Mouse (Mus musculus) cerebellum, postnatal 14 days (tissue): ENCODE data around the gene Plxnb3.
"Not testable (repeated sequence)": the region's sequence is repeated elsewhere in the genome, so short reads cannot be mapped to it uniquely, and the experiment has no call there.

Experiments
- DNase-seq, 2 experiments: peaks; one replicate each; pipeline ENCODE4 v3.0.0; 2021; ENCODE audit warnings: mixed read lengths in 2 of 2

Plxnb3 gene

GRCm38 (mm10) chrX:73756334-73757140 lies at the start of gene Plxnb3:
TSS of gene Plxnb3 (plus strand) at chrX:73757090.
- no peak for DNase-seq

- DNase-seq = peak; percentile 43 to 65
These were observed 41.3 kb upstream of the Plxnb3 start for GRCm38 (mm10) chrX:73715476-73716108.

GRCm38 (mm10) chrX:73716109-73716661 lies 40.7 kb upstream of the Plxnb3 start, which contains the start of the genes Bcap31 and Abcd1:
TSS of gene Bcap31 (minus strand) at chrX:73716175.
TSS of gene Abcd1 (plus strand) at chrX:73716597.
- peak; percentile 91 for DNase-seq

- DNase-seq = peak; percentile 36 to 43
These were observed 40.0 kb upstream of the Plxnb3 start for GRCm38 (mm10) chrX:73716709-73717545.

- DNase-seq = peak; percentile 32 to 33
These were observed 39.2 kb upstream of the Plxnb3 start for GRCm38 (mm10) chrX:73717667-73718066.

GRCm38 (mm10) chrX:73718271-73718670 lies 38.6 kb upstream of the Plxnb3 start:
- DNase-seq = peak; percentile 5 to 9

- DNase-seq = peak; percentile 52 to 53
These were observed 38.1 kb upstream of the Plxnb3 start for GRCm38 (mm10) chrX:73718686-73719362.

- no peak for DNase-seq
These were observed 26.0 kb upstream of the Plxnb3 start for GRCm38 (mm10) chrX:73730908-73731307.

GRCm38 (mm10) chrX:73738155-73738554 lies 18.7 kb upstream of the Plxnb3 start:
- DNase-seq = peak in 1 of 2 experiments; percentile 33

GRCm38 (mm10) chrX:73739151-73739550 lies 17.7 kb upstream of the Plxnb3 start:
- DNase-seq = no peak

- DNase-seq = not testable (repeated sequence)
These were observed 17.0 kb upstream of the Plxnb3 start for GRCm38 (mm10) chrX:73739841-73740240.

GRCm38 (mm10) chrX:73744774-73745481 lies 12.0 kb upstream of the Plxnb3 start:
- DNase-seq = no peak

- no peak for DNase-seq
These were observed 7.9 kb upstream of the Plxnb3 start for GRCm38 (mm10) chrX:73748977-73749376.

GRCm38 (mm10) chrX:73758611-73759290 lies 1.9 kb downstream of the Plxnb3 start:
- peak; percentile 60 to 72 for DNase-seq

GRCm38 (mm10) chrX:73765311-73765710 lies 8.4 kb downstream of the Plxnb3 start:
- peak in 1 of 2 experiments; percentile 56 for DNase-seq

- peak in 1 of 2 experiments; percentile 37 for DNase-seq
These were observed 10.4 kb downstream of the Plxnb3 start for GRCm38 (mm10) chrX:73767267-73767666.

- no peak for DNase-seq
These were observed 17.4 kb downstream of the Plxnb3 start, which contains the start of gene Srpk3 for GRCm38 (mm10) chrX:73774168-73774760. TSS of gene Srpk3 (plus strand) at chrX:73774405.

- DNase-seq = no peak
These were observed 18.1 kb downstream of the Plxnb3 start for GRCm38 (mm10) chrX:73774802-73775483.

GRCm38 (mm10) chrX:73782227-73782626 lies 25.3 kb downstream of the Plxnb3 start:
- DNase-seq = no peak

GRCm38 (mm10) chrX:73785666-73786065 lies 28.8 kb downstream of the Plxnb3 start:
- DNase-seq = no peak
